In the genomic region with DNA sequence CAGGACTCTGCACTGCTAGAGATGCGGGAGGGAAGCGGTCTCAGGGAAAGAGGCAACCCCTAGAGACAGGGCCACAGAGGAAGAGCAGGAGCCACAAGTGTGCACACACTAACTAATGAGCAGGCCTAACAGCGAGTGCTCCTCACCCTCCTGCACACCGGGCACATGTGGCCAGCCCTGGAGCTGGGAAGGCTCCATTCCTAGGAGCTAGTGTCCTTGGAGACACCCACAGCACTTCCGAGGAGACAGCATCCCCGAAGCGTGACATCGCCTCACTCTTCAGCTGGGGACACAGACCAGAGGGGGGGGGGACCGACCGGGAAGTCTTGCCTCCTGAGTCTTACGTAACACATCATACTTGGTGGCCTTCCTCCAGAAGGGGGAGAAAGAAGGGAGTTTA, we compare ENCODE assay signal across 12 mouse cellular contexts. TPM values are rescaled to one million over a fixed set of nuclear protein-coding genes. Genes with fewer than 3 reads are reported as not detected.
DNase-seq lines count a peak whose midpoint lies in the region; ATAC-seq lines count a peak whose summit lies in the region.
"Had no signal": no experiment of that assay in that cellular context is flagged by ENCODE, and none has a peak within 500 bp of the region (broad histone marks: within the 10 kb centered on the region; RNA-seq: fewer than 3 reads in every experiment).

No protein-coding gene starts in this region.

- H3K4me1 ChIP-seq in hindbrain, embryonic 11.5 days (replicated peaks; ENCODE audit: control insufficient read depth, insufficient read depth, low read length) = peaks cover 9% of the 10 kb centered on the region
- peaks cover 66% of the 10 kb centered on the region for H3K4me1 ChIP-seq in hindbrain, embryonic 10.5 days (replicated peaks)
- H3K4me1 ChIP-seq in midbrain, embryonic 10.5 days = peaks cover 51% of the 10 kb centered on the region
- H3K4me1 ChIP-seq in midbrain, embryonic 13.5 days (replicated peaks) = peaks cover 38% of the 10 kb centered on the region
- H3K4me1 ChIP-seq in embryonic facial prominence, embryonic 14.5 days (ENCODE audit: control insufficient read depth, insufficient read depth, low read length) = peaks cover 4% of the 10 kb centered on the region; the same call in 1 of the 2 replicates
- peaks cover 49% of the 10 kb centered on the region for H3K4me1 ChIP-seq in limb, embryonic 10.5 days

- no peak overlapping the region for H3K4me3 ChIP-seq in hindbrain, embryonic 11.5 days (ENCODE audit: low read depth, low read length)
- H3K4me3 ChIP-seq in hindbrain, embryonic 10.5 days = no peak overlapping the region
- no peak overlapping the region for H3K4me3 ChIP-seq in midbrain, embryonic 10.5 days
- no peak overlapping the region for H3K4me3 ChIP-seq in midbrain, embryonic 13.5 days (replicated peaks)
- H3K4me3 ChIP-seq in embryonic facial prominence, embryonic 14.5 days (ENCODE audit: low read depth, low read length) = no peak overlapping the region
- no peak overlapping the region for H3K4me3 ChIP-seq in limb, embryonic 10.5 days
- H3K4me3 ChIP-seq: kidney, embryonic 15.5 days had no signal

- no peak overlapping the region for H3K4me2 ChIP-seq in hindbrain, embryonic 11.5 days (replicated peaks; ENCODE audit: low read depth, low read length)
- no peak overlapping the region for H3K4me2 ChIP-seq in midbrain, embryonic 13.5 days (replicated peaks)
- no peak overlapping the region for H3K4me2 ChIP-seq in embryonic facial prominence, embryonic 14.5 days (ENCODE audit: low read depth, low read length)
- H3K4me2 ChIP-seq: kidney, embryonic 15.5 days; lung, embryonic 14.5 days had no signal

- no peak for ATAC-seq in hindbrain, embryonic 11.5 days (ENCODE audit: low FRiP score)
- no peak for ATAC-seq in midbrain, embryonic 13.5 days
- peak; percentile 24; the same call in 1 of the 2 replicates for ATAC-seq in embryonic facial prominence, embryonic 14.5 days (ENCODE audit: low read depth)

- H3K36me3 ChIP-seq in hindbrain, embryonic 11.5 days (ENCODE audit: control insufficient read depth, insufficient read depth, low read length) = no peaks in the 10 kb centered on the region
- no peaks in the 10 kb centered on the region for H3K36me3 ChIP-seq in hindbrain, embryonic 10.5 days
- H3K36me3 ChIP-seq in midbrain, embryonic 10.5 days = no peaks in the 10 kb centered on the region
- H3K36me3 ChIP-seq in midbrain, embryonic 13.5 days = no peaks in the 10 kb centered on the region
- H3K36me3 ChIP-seq in embryonic facial prominence, embryonic 14.5 days (ENCODE audit: control insufficient read depth, insufficient read depth, low read length) = no peaks in the 10 kb centered on the region
- H3K36me3 ChIP-seq in limb, embryonic 10.5 days = no peaks in the 10 kb centered on the region
- H3K36me3 ChIP-seq: kidney, embryonic 15.5 days had no signal

- H3K9ac ChIP-seq in hindbrain, embryonic 11.5 days (ENCODE audit: low read depth, low read length) = no peak overlapping the region
- H3K9ac ChIP-seq in midbrain, embryonic 13.5 days (replicated peaks) = no peak overlapping the region
- H3K9ac ChIP-seq in embryonic facial prominence, embryonic 14.5 days (ENCODE audit: low read depth, low read length) = no peak overlapping the region
- H3K9ac ChIP-seq: kidney, embryonic 15.5 days; lung, embryonic 14.5 days had no signal

- WGBS in hindbrain, embryonic 11.5 days = 68% methylated on average over 11 of the region's 11 CpGs
- 68% methylated on average over 11 of the region's 11 CpGs for WGBS in hindbrain, embryonic 10.5 days
- 78% methylated on average over 11 of the region's 11 CpGs for WGBS in midbrain, embryonic 10.5 days
- 62% methylated on average over 11 of the region's 11 CpGs for WGBS in midbrain, embryonic 13.5 days
- 64% methylated on average over 5 of the region's 11 CpGs for WGBS in embryonic facial prominence, embryonic 14.5 days
- WGBS in limb, embryonic 10.5 days = 80% methylated on average over 11 of the region's 11 CpGs

- H3K9me3 ChIP-seq in hindbrain, embryonic 11.5 days (ENCODE audit: control insufficient read depth, low read length) = no peaks in the 10 kb centered on the region
- H3K9me3 ChIP-seq in hindbrain, embryonic 10.5 days = no peaks in the 10 kb centered on the region
- no peaks in the 10 kb centered on the region for H3K9me3 ChIP-seq in midbrain, embryonic 10.5 days (replicated peaks)
- H3K9me3 ChIP-seq in midbrain, embryonic 13.5 days = no peaks in the 10 kb centered on the region
- H3K9me3 ChIP-seq in embryonic facial prominence, embryonic 14.5 days (ENCODE audit: control insufficient read depth, low read length) = no peaks in the 10 kb centered on the region
- no peaks in the 10 kb centered on the region for H3K9me3 ChIP-seq in limb, embryonic 10.5 days (replicated peaks)
- H3K9me3 ChIP-seq: kidney, embryonic 15.5 days had no signal

- peak overlapping the region; percentile 45; the same call in 1 of the 2 replicates for H3K27ac ChIP-seq in hindbrain, embryonic 11.5 days (ENCODE audit: low read depth, low read length)
- no peak overlapping the region for H3K27ac ChIP-seq in hindbrain, embryonic 10.5 days
- H3K27ac ChIP-seq in midbrain, embryonic 10.5 days (replicated peaks) = peak overlapping the region; percentile 43
- H3K27ac ChIP-seq in midbrain, embryonic 13.5 days = no peak overlapping the region
- H3K27ac ChIP-seq in embryonic facial prominence, embryonic 14.5 days (replicated peaks; ENCODE audit: low read depth, low read length) = no peak overlapping the region
- 0 out of 2 replicates have a peak overlapping the region, but pooled peaks have one; percentile 25 for H3K27ac ChIP-seq in limb, embryonic 10.5 days
- H3K27ac ChIP-seq: kidney, embryonic 15.5 days had no signal

- no peak for DNase-seq in hindbrain, embryonic 11.5 days (ENCODE audit: low spot score)
- DNase-seq in hindbrain, embryonic 10.5 days (ENCODE audit: low spot score) = no peak
- DNase-seq in midbrain, embryonic 10.5 days (ENCODE audit: low spot score) = no peak
- no peak for DNase-seq in embryonic facial prominence, embryonic 14.5 days (ENCODE audit: low spot score)
- no peak for DNase-seq in limb, embryonic 10.5 days (ENCODE audit: low spot score)
- DNase-seq in c-Kit-positive CD71-positive TER-119-positive erythroid progenitor cells, embryonic 14.5 days (ENCODE audit: low spot score) = no peak
- DNase-seq: cerebellum, adult 2 months; heart, adult 18-20 months had no signal

- peaks cover 3% of the 10 kb centered on the region; the same call in 1 of the 2 replicates for H3K27me3 ChIP-seq in hindbrain, embryonic 11.5 days (ENCODE audit: control insufficient read depth, insufficient read depth, low read length)
- peaks cover 57% of the 10 kb centered on the region for H3K27me3 ChIP-seq in hindbrain, embryonic 10.5 days (ENCODE audit: insufficient read depth, poor library complexity, severe bottlenecking)
- peaks cover 55% of the 10 kb centered on the region for H3K27me3 ChIP-seq in midbrain, embryonic 10.5 days (ENCODE audit: low read depth, poor library complexity, severe bottlenecking)
- H3K27me3 ChIP-seq in midbrain, embryonic 13.5 days = peaks cover 30% of the 10 kb centered on the region
- H3K27me3 ChIP-seq in embryonic facial prominence, embryonic 14.5 days (replicated peaks; ENCODE audit: control insufficient read depth, insufficient read depth, low read length) = peaks cover 36% of the 10 kb centered on the region
- H3K27me3 ChIP-seq in limb, embryonic 10.5 days (ENCODE audit: low read depth, poor library complexity, severe bottlenecking) = peaks cover 62% of the 10 kb centered on the region

RNA-seq across cellular contexts. Expression of gene Vipr1, which starts 25.3 kb away (rescaled TPM):
- polyA plus RNA-seq in hindbrain, embryonic 11.5 days (2014; fragmentation: Nextera tagmentation; extraction: Ambion mirVana) = 0.57 and 0.67 TPM in 2 replicates
- polyA plus RNA-seq in hindbrain, embryonic 10.5 days (2016; fragmentation: Nextera tagmentation; extraction: Ambion mirVana) = 0.41 and 0.43 TPM in 2 replicates
- 0.35 and 0.80 TPM in 2 replicates for polyA plus RNA-seq in midbrain, embryonic 10.5 days (2016; fragmentation: Nextera tagmentation; extraction: Ambion mirVana)
- 0.43 and 0.48 TPM in 2 replicates for polyA plus RNA-seq in midbrain, embryonic 13.5 days (2015; fragmentation: Nextera tagmentation; extraction: Ambion mirVana)
- 0.26 and 0.64 TPM in 2 replicates for polyA plus RNA-seq in embryonic facial prominence, embryonic 14.5 days (2014; fragmentation: Nextera tagmentation; extraction: Ambion mirVana)
- 0.14 and 0.49 TPM in 2 replicates for polyA plus RNA-seq in limb, embryonic 10.5 days (2016; fragmentation: Nextera tagmentation; extraction: Ambion mirVana)

RNA-seq across cellular contexts. Expression of gene Lyzl4, which starts 25.9 kb away (rescaled TPM):
- 0.25 TPM in 1 of 2 replicates, not detected in the other for polyA plus RNA-seq in hindbrain, embryonic 11.5 days (2014; fragmentation: Nextera tagmentation; extraction: Ambion mirVana)
- not detected in 2 replicates for polyA plus RNA-seq in hindbrain, embryonic 10.5 days (2016; fragmentation: Nextera tagmentation; extraction: Ambion mirVana)
- not detected in 2 replicates for polyA plus RNA-seq in midbrain, embryonic 10.5 days (2016; fragmentation: Nextera tagmentation; extraction: Ambion mirVana)
- 0.24 TPM in 1 of 2 replicates, not detected in the other for polyA plus RNA-seq in midbrain, embryonic 13.5 days (2015; fragmentation: Nextera tagmentation; extraction: Ambion mirVana)
- polyA plus RNA-seq in embryonic facial prominence, embryonic 14.5 days (2014; fragmentation: Nextera tagmentation; extraction: Ambion mirVana) = 0.84 and 1.7 TPM in 2 replicates
- not detected in 2 replicates for polyA plus RNA-seq in limb, embryonic 10.5 days (2016; fragmentation: Nextera tagmentation; extraction: Ambion mirVana)
- polyA plus RNA-seq: C2C12; kidney, embryonic 15.5 days; lung, embryonic 14.5 days had no signal

RNA-seq across cellular contexts. Expression of gene Sec22c, which starts 37.5 kb away (rescaled TPM):
- 15.7 and 22.9 TPM in 2 replicates for polyA plus RNA-seq in hindbrain, embryonic 11.5 days (2014; fragmentation: Nextera tagmentation; extraction: Ambion mirVana)
- polyA plus RNA-seq in hindbrain, embryonic 10.5 days (2016; fragmentation: Nextera tagmentation; extraction: Ambion mirVana) = 17.8 and 18.2 TPM in 2 replicates
- 18.4 and 21.9 TPM in 2 replicates for polyA plus RNA-seq in midbrain, embryonic 10.5 days (2016; fragmentation: Nextera tagmentation; extraction: Ambion mirVana)
- polyA plus RNA-seq in midbrain, embryonic 13.5 days (2015; fragmentation: Nextera tagmentation; extraction: Ambion mirVana) = 31.1 and 36.1 TPM in 2 replicates
- 10.9 and 12.4 TPM in 2 replicates for polyA plus RNA-seq in embryonic facial prominence, embryonic 14.5 days (2014; fragmentation: Nextera tagmentation; extraction: Ambion mirVana)
- polyA plus RNA-seq in limb, embryonic 10.5 days (2016; fragmentation: Nextera tagmentation; extraction: Ambion mirVana) = 10.9 and 12.6 TPM in 2 replicates

RNA-seq across cellular contexts. Expression of gene Ss18l2, which starts 42.3 kb away (rescaled TPM):
- polyA plus RNA-seq in hindbrain, embryonic 11.5 days (2014; fragmentation: Nextera tagmentation; extraction: Ambion mirVana) = 122 and 131 TPM in 2 replicates
- 103 and 112 TPM in 2 replicates for polyA plus RNA-seq in hindbrain, embryonic 10.5 days (2016; fragmentation: Nextera tagmentation; extraction: Ambion mirVana)
- polyA plus RNA-seq in midbrain, embryonic 10.5 days (2016; fragmentation: Nextera tagmentation; extraction: Ambion mirVana) = 91.8 and 103 TPM in 2 replicates
- 146 TPM in 2 replicates for polyA plus RNA-seq in midbrain, embryonic 13.5 days (2015; fragmentation: Nextera tagmentation; extraction: Ambion mirVana)
- polyA plus RNA-seq in embryonic facial prominence, embryonic 14.5 days (2014; fragmentation: Nextera tagmentation; extraction: Ambion mirVana) = 149 and 159 TPM in 2 replicates
- 93.9 and 94.8 TPM in 2 replicates for polyA plus RNA-seq in limb, embryonic 10.5 days (2016; fragmentation: Nextera tagmentation; extraction: Ambion mirVana)

RNA-seq across cellular contexts. Expression of gene Nktr, which starts 51.1 kb away (rescaled TPM):
- 61.8 and 105 TPM in 2 replicates for polyA plus RNA-seq in hindbrain, embryonic 11.5 days (2014; fragmentation: Nextera tagmentation; extraction: Ambion mirVana)
- 45.9 and 57.6 TPM in 2 replicates for polyA plus RNA-seq in hindbrain, embryonic 10.5 days (2016; fragmentation: Nextera tagmentation; extraction: Ambion mirVana)
- 56.1 and 59.5 TPM in 2 replicates for polyA plus RNA-seq in midbrain, embryonic 10.5 days (2016; fragmentation: Nextera tagmentation; extraction: Ambion mirVana)
- 69.0 and 71.1 TPM in 2 replicates for polyA plus RNA-seq in midbrain, embryonic 13.5 days (2015; fragmentation: Nextera tagmentation; extraction: Ambion mirVana)
- polyA plus RNA-seq in embryonic facial prominence, embryonic 14.5 days (2014; fragmentation: Nextera tagmentation; extraction: Ambion mirVana) = 61.7 and 66.7 TPM in 2 replicates
- 47.2 and 58.8 TPM in 2 replicates for polyA plus RNA-seq in limb, embryonic 10.5 days (2016; fragmentation: Nextera tagmentation; extraction: Ambion mirVana)

Comparison
In these comparisons a context has a peak if more than half of its experiments do, and no peak if none do; other contexts are left out.
1. H3K27ac ChIP-seq: peak in hindbrain, embryonic 11.5 days (single experiment), midbrain, embryonic 10.5 days (single experiment) and limb, embryonic 10.5 days (single experiment); none in hindbrain, embryonic 10.5 days (single experiment), midbrain, embryonic 13.5 days (single experiment) and embryonic facial prominence, embryonic 14.5 days (single experiment).